Mouse (Mus musculus) heart, postnatal 0 days (tissue): ENCODE data around the gene Prkaa2. TPM values are rescaled to one million over a fixed set of nuclear protein-coding genes. Genes with fewer than 3 reads are reported as not detected.
A peak's percentile ranks its signal among the peaks of the same experiment; 100 is the strongest.

Experiments used
- ATAC-seq: fragments of 200-750 bp; cut with Nextera tagmentation; 2 replicates; pipeline ENCODE4 v1.8.0; 2017; ENCODE audit warnings: low read depth, moderate number of reproducible peaks, moderate library complexity; ENCODE audit not compliant: insufficient read depth
- DNase-seq: peaks from one replicate; pipeline ENCODE4 v3.0.0-alpha.2; 2016; ENCODE audit warnings: low spot score
- H3K27ac ChIP-seq: fragments of 300-500 bp; sonication (generic); 2 replicates; pipeline ENCODE4 v1.5.1; 2014; ENCODE audit warnings: low read depth, mild to moderate bottlenecking
- H3K27me3 ChIP-seq: fragments of 300-500 bp; sonication (generic); 2 replicates; pipeline ENCODE4 v1.6.1; 2014; ENCODE audit warnings: low read length, mixed read lengths; ENCODE audit not compliant: control insufficient read depth, insufficient read depth
- H3K36me3 ChIP-seq: fragments of 300-500 bp; sonication (generic); replicated peaks from 2 replicates; pipeline ENCODE4 v1.6.1; 2014; ENCODE audit warnings: low read length, mixed read lengths; ENCODE audit not compliant: control insufficient read depth, insufficient read depth
- H3K4me1 ChIP-seq: fragments of 300-500 bp; sonication (generic); 2 replicates; pipeline ENCODE4 v1.6.1; 2014; ENCODE audit warnings: antibody characterized with exemption; ENCODE audit not compliant: control insufficient read depth, insufficient read depth
- H3K4me2 ChIP-seq: fragments of 300-500 bp; sonication (generic); 2 replicates; pipeline ENCODE4 v1.6.1; 2014; ENCODE audit warnings: low read depth, mild to moderate bottlenecking, low read length, moderate library complexity
- H3K4me3 ChIP-seq: fragments of 300-500 bp; sonication (generic); 2 replicates; pipeline ENCODE4 v1.5.1; 2014; ENCODE audit warnings: low read depth, low read length
- H3K9ac ChIP-seq: fragments of 300-500 bp; sonication (generic); replicated peaks from 2 replicates; pipeline ENCODE4 v1.6.1; 2014; ENCODE audit warnings: low read depth, low read length, mixed read lengths
- H3K9me3 ChIP-seq: fragments of 300-500 bp; sonication (generic); replicated peaks from 2 replicates; pipeline ENCODE4 v1.6.1; 2016; ENCODE audit warnings: low read length; ENCODE audit not compliant: control insufficient read depth
- CTCF ChIP-seq: IDR thresholded peaks from 2 replicates; pipeline ENCODE4 v1.5.1; 2016; ENCODE audit warnings: antibody characterized with exemption, control low read depth, low read depth
- EP300 ChIP-seq: IDR thresholded peaks from 2 replicates; pipeline ENCODE4 v1.6.1; 2016; ENCODE audit warnings: antibody characterized with exemption, low read depth
- WGBS: fragments of 180-500 bp; shearing (Covaris S2); extraction: QIAGEN DNeasy Blood & Tissue Kit; methylation state at CpG from one replicate; pipeline ENCODE4 v1.1.7; 2014; 5-methylcytosine and 5-hydroxymethylcytosine counted together
- polyA plus RNA-seq: library from polyadenylated mRNA; unstranded; fragments of >200 nt; fragmentation: Nextera tagmentation; extraction: Ambion mirVana; gene quantifications from 2 replicates; pipeline ENCODE4 v1.2.1, GENCODE M21; 2015
- total RNA-seq: library from RNA; depleted of rRNA; stranded (reverse); fragments of >200 nt; gene quantifications from 2 replicates; pipeline ENCODE4 v1.2.3, GENCODE M21; 2014; ENCODE audit warnings: low replicate concordance; rRNA removed

Gene Prkaa2
- total RNA-seq (64.3 and 83.6 TPM in 2 replicates), polyA plus RNA-seq (32.5 and 35.6 TPM in 2 replicates)

GRCm38 (mm10) chr4:105109199-105109989 lies at the start of gene Prkaa2:
TSS of gene Prkaa2 (minus strand) at chr4:105109890.
- H3K4me2 ChIP-seq: peak within 1 kb of the TSS; percentile 77

GRCm38 (mm10) chr4:105159531-105159870 lies 49.8 kb upstream of the Prkaa2 start:
- TF ChIP-seq EP300: no peak
- TF ChIP-seq CTCF: no peak
- Histone ChIP-seq H3K4me2 (peak overlapping the region; percentile 69), H3K36me3 (peaks cover 11% of the 10 kb centered on the region; the same call in 1 of the 2 replicates), H3K4me3 (peak overlapping the region; percentile 92), H3K9ac (no peak overlapping the region), H3K9me3 (no peaks in the 10 kb centered on the region), H3K27ac (no peak overlapping the region), H3K4me1 (no peaks in the 10 kb centered on the region), H3K27me3 (no peaks in the 10 kb centered on the region)
- DNase-seq: no peak
- 47% methylated on average over 6 of the region's 6 CpGs for WGBS
- ATAC-seq: no peak

More at GRCm38 (mm10) chr4:105109199-105109989, at the start of gene Prkaa2:
- no peaks in the 10 kb centered on the region for H3K9me3 ChIP-seq
- peak; percentile 55 for DNase-seq
- WGBS: under 1% methylated on average over 79 of the region's 80 CpGs
- H3K4me3 ChIP-seq: peak within 1 kb of the TSS; percentile 80
- peaks cover 26% of the 10 kb centered on the region; the same call in 1 of the 2 replicates for H3K4me1 ChIP-seq
- TF ChIP-seq CTCF: no peak
- no peak for TF ChIP-seq EP300
- H3K36me3 ChIP-seq: no peaks in the 10 kb centered on the region
- peak; percentile 90 for ATAC-seq
- H3K27ac ChIP-seq: peak within 1 kb of the TSS; percentile 99
- no peaks in the 10 kb centered on the region for H3K27me3 ChIP-seq
- H3K9ac ChIP-seq: peak within 1 kb of the TSS; percentile 95

- peak; percentile 54 for DNase-seq
- no peak for TF ChIP-seq EP300
- TF ChIP-seq CTCF: peak; percentile 14; the same call in 1 of the 2 replicates
- Histone ChIP-seq H3K4me1 (no peaks in the 10 kb centered on the region), H3K27me3 (no peaks in the 10 kb centered on the region), H3K36me3 (peaks cover 11% of the 10 kb centered on the region; the same call in 1 of the 2 replicates), H3K4me3 (peak overlapping the region; percentile 92), H3K9ac (peak overlapping the region; percentile 90), H3K27ac (peak overlapping the region; percentile 89), H3K4me2 (peak overlapping the region; percentile 69), H3K9me3 (no peaks in the 10 kb centered on the region)
- 7% methylated on average over 18 of the region's 18 CpGs for WGBS
- no peak for ATAC-seq
Observed at GRCm38 (mm10) chr4:105158651-105159530, 49.2 kb upstream of the Prkaa2 start.

- DNase-seq: peak; percentile 76
- peak overlapping the region; percentile 89 for H3K27ac ChIP-seq
- WGBS: 0% methylated on average over 26 of the region's 26 CpGs
- H3K27me3 ChIP-seq: 0 out of 2 replicates have a peak, but pooled peaks cover 3% of the 10 kb centered on the region
- TF ChIP-seq CTCF: peak; percentile 36
- no peak for TF ChIP-seq EP300
- H3K4me1 ChIP-seq: no peaks in the 10 kb centered on the region
- H3K9ac ChIP-seq: peak overlapping the region; percentile 90
- peak overlapping the region; percentile 92 for H3K4me3 ChIP-seq
- H3K36me3 ChIP-seq: peaks cover 11% of the 10 kb centered on the region; the same call in 1 of the 2 replicates
- ATAC-seq: peak; percentile 79
- H3K4me2 ChIP-seq: peak overlapping the region; percentile 69
- no peaks in the 10 kb centered on the region for H3K9me3 ChIP-seq
Observed at GRCm38 (mm10) chr4:105158169-105158555, 48.5 kb upstream of the Prkaa2 start.
